In genomic region chr11:115685954-115686353, GRCm38 (mm10) we compare ENCODE assay signal across 22 mouse cellular contexts. TPM values are rescaled to one million over a fixed set of nuclear protein-coding genes. Genes with fewer than 3 reads are reported as not detected.
DNase-seq lines count a peak whose midpoint lies in the region; ATAC-seq and TF ChIP-seq lines count a peak whose summit lies in the region.
"Had no signal": no experiment of that assay in that cellular context is flagged by ENCODE, and none has a peak within 500 bp of the region (broad histone marks: within the 10 kb centered on the region; RNA-seq: fewer than 3 reads in every experiment).

No protein-coding gene starts in this region.

- H3K27me3 ChIP-seq in cerebellum, adult 2 months (ENCODE audit: control insufficient read depth, insufficient read depth, low read length) = 0 out of 2 replicates have a peak, but pooled peaks cover 2% of the 10 kb centered on the region
- H3K27me3 ChIP-seq in heart, embryonic 10.5 days (ENCODE audit: insufficient read depth, poor library complexity, severe bottlenecking) = no peaks in the 10 kb centered on the region
- H3K27me3 ChIP-seq in kidney, postnatal 0 days (ENCODE audit: insufficient read depth, low read length) = no peaks in the 10 kb centered on the region
- H3K27me3 ChIP-seq in kidney, embryonic 14.5 days (ENCODE audit: control insufficient read depth, insufficient read depth, low read length) = no peaks in the 10 kb centered on the region
- H3K27me3 ChIP-seq in embryonic facial prominence, embryonic 14.5 days (replicated peaks; ENCODE audit: control insufficient read depth, insufficient read depth, low read length) = no peaks in the 10 kb centered on the region
- H3K27me3 ChIP-seq: embryonic facial prominence, embryonic 15.5 days; limb, embryonic 15.5 days; megakaryocyte, embryonic 14.5 days had no signal

- no peak overlapping the region for H3K9ac ChIP-seq in kidney, postnatal 0 days (ENCODE audit: low read depth, low read length)
- no peak overlapping the region for H3K9ac ChIP-seq in kidney, embryonic 14.5 days (ENCODE audit: low read depth, low read length)
- no peak overlapping the region for H3K9ac ChIP-seq in embryonic facial prominence, embryonic 14.5 days (ENCODE audit: low read depth, low read length)
- H3K9ac ChIP-seq: embryonic facial prominence, embryonic 15.5 days; limb, embryonic 15.5 days had no signal

- H3K9me3 ChIP-seq in heart, embryonic 10.5 days = no peaks in the 10 kb centered on the region
- H3K9me3 ChIP-seq in kidney, postnatal 0 days (replicated peaks; ENCODE audit: low read length) = no peaks in the 10 kb centered on the region
- no peaks in the 10 kb centered on the region for H3K9me3 ChIP-seq in kidney, embryonic 14.5 days (ENCODE audit: control insufficient read depth, low read length)
- no peaks in the 10 kb centered on the region for H3K9me3 ChIP-seq in embryonic facial prominence, embryonic 14.5 days (ENCODE audit: control insufficient read depth, low read length)
- H3K9me3 ChIP-seq: embryonic facial prominence, embryonic 15.5 days; limb, embryonic 15.5 days had no signal

- 64% methylated on average over 7 of the region's 7 CpGs for WGBS in cerebellum, adult 2 months
- WGBS in heart, embryonic 10.5 days = 60% methylated on average over 7 of the region's 7 CpGs
- 68% methylated on average over 7 of the region's 7 CpGs for WGBS in kidney, postnatal 0 days
- WGBS in kidney, embryonic 14.5 days = 79% methylated on average over 7 of the region's 7 CpGs
- 73% methylated on average over 7 of the region's 7 CpGs for WGBS in embryonic facial prominence, embryonic 14.5 days

- no peak for TF ChIP-seq POLR2A in cerebellum, adult 2 months (IDR thresholded peaks at IDR 0.05; ENCODE audit: borderline replicate concordance, insufficient read depth, low read length)

- H3K27ac ChIP-seq in cerebellum, adult 2 months (ENCODE audit: insufficient read depth, low read length) = peak overlapping the region; percentile 43; the same call in 1 of the 2 replicates
- H3K27ac ChIP-seq in heart, embryonic 10.5 days = peak overlapping the region; percentile 69
- H3K27ac ChIP-seq in kidney, postnatal 0 days = no peak overlapping the region
- no peak overlapping the region for H3K27ac ChIP-seq in kidney, embryonic 14.5 days (ENCODE audit: low read depth, low read length)
- peak overlapping the region; percentile 44; the same call in 1 of the 2 replicates for H3K27ac ChIP-seq in embryonic facial prominence, embryonic 14.5 days (replicated peaks; ENCODE audit: low read depth, low read length)

- H3K4me3 ChIP-seq in cerebellum, adult 2 months (replicated peaks; ENCODE audit: insufficient read depth, low read depth, low read length) = no peak overlapping the region
- H3K4me3 ChIP-seq in heart, embryonic 10.5 days = peak overlapping the region; percentile 18; the same call in 1 of the 2 replicates
- no peak overlapping the region for H3K4me3 ChIP-seq in kidney, postnatal 0 days (replicated peaks; ENCODE audit: low read depth, low read length)
- H3K4me3 ChIP-seq in kidney, embryonic 14.5 days (ENCODE audit: low read length) = no peak overlapping the region
- no peak overlapping the region for H3K4me3 ChIP-seq in embryonic facial prominence, embryonic 14.5 days (ENCODE audit: low read depth, low read length)
- H3K4me3 ChIP-seq: embryonic facial prominence, embryonic 15.5 days; limb, embryonic 15.5 days; megakaryocyte, embryonic 14.5 days had no signal

- no peak for ATAC-seq in kidney, postnatal 0 days (replicated peaks; ENCODE audit: low FRiP score, low read depth)
- ATAC-seq in kidney, embryonic 14.5 days (ENCODE audit: low FRiP score, low TSS enrichment) = no peak
- ATAC-seq in embryonic facial prominence, embryonic 14.5 days (ENCODE audit: low read depth) = no peak
- ATAC-seq: activated CD4-positive, CD25-positive, alpha-beta regulatory T cell, adult 4 months; CD4-positive, CD25-positive, alpha-beta regulatory T cell, adult 4 months had no signal

- intact Hi-C loops in heart, postnatal 14 days (cut with DNase I) = no loop called here

- H3K36me3 ChIP-seq in heart, embryonic 10.5 days = peaks cover 59% of the 10 kb centered on the region
- 0 out of 2 replicates have a peak, but pooled peaks cover 5% of the 10 kb centered on the region for H3K36me3 ChIP-seq in kidney, postnatal 0 days (ENCODE audit: insufficient read depth, low read length)
- peaks cover 14% of the 10 kb centered on the region; the same call in 1 of the 2 replicates for H3K36me3 ChIP-seq in kidney, embryonic 14.5 days (ENCODE audit: control insufficient read depth, insufficient read depth, low read length)
- peaks cover 34% of the 10 kb centered on the region for H3K36me3 ChIP-seq in embryonic facial prominence, embryonic 14.5 days (ENCODE audit: control insufficient read depth, insufficient read depth, low read length)

- H3K4me1 ChIP-seq in cerebellum, adult 2 months (ENCODE audit: control insufficient read depth, insufficient read depth, low read length) = peaks cover 23% of the 10 kb centered on the region
- peaks cover 20% of the 10 kb centered on the region for H3K4me1 ChIP-seq in heart, embryonic 10.5 days
- H3K4me1 ChIP-seq in kidney, postnatal 0 days (replicated peaks; ENCODE audit: insufficient read depth, low read length) = no peaks in the 10 kb centered on the region
- no peaks in the 10 kb centered on the region for H3K4me1 ChIP-seq in kidney, embryonic 14.5 days (ENCODE audit: control insufficient read depth, insufficient read depth, low read length)
- H3K4me1 ChIP-seq in embryonic facial prominence, embryonic 14.5 days (ENCODE audit: control insufficient read depth, insufficient read depth, low read length) = peaks cover 12% of the 10 kb centered on the region; the same call in 1 of the 2 replicates

- DNase-seq in cerebellum, adult 2 months = no peak
- no peak for DNase-seq in cerebellum, postnatal 4 days (ENCODE audit: low spot score in 2 of 2)
- DNase-seq in heart, embryonic 10.5 days (ENCODE audit: low spot score) = no peak
- DNase-seq in heart, postnatal 14 days = no peak
- DNase-seq in kidney, postnatal 0 days (ENCODE audit: low spot score) = peak; percentile 42
- DNase-seq in embryonic facial prominence, embryonic 14.5 days (ENCODE audit: low spot score) = no peak
- no peak for DNase-seq in yolk sac, embryonic 10.5 days (ENCODE audit: low spot score)
- DNase-seq: adrenal gland, postnatal 10 days; cerebellum, adult 9-11 months; gastrocnemius, postnatal 10 days; kidney, adult 2 months; kidney, postnatal 4 days; lung, postnatal 14 days; midbrain, embryonic 14.5 days; spleen, adult 18-20 months; thymus, postnatal 25 days had no signal

- no peak overlapping the region for H3K4me2 ChIP-seq in kidney, postnatal 0 days (ENCODE audit: low read length)
- no peak overlapping the region for H3K4me2 ChIP-seq in kidney, embryonic 14.5 days (replicated peaks; ENCODE audit: low read depth, low read length)
- no peak overlapping the region for H3K4me2 ChIP-seq in embryonic facial prominence, embryonic 14.5 days (ENCODE audit: low read depth, low read length)
- H3K4me2 ChIP-seq: embryonic facial prominence, embryonic 15.5 days; limb, embryonic 15.5 days had no signal

- no peak for TF ChIP-seq CTCF in cerebellum, adult 2 months (IDR thresholded peaks at IDR 0.05; ENCODE audit: borderline replicate concordance, insufficient read depth, low read depth, low read length)
- no peak for TF ChIP-seq CTCF in kidney, postnatal 0 days (IDR thresholded peaks at IDR 0.05; ENCODE audit: low read depth)

RNA-seq across cellular contexts. Expression of gene Grb2, which starts 22.4 kb away (rescaled TPM):
- 132 and 149 TPM in 2 replicates for polyA plus RNA-seq in cerebellum, adult 2 months (2012; rRNA removed)
- 78.4 and 107 TPM in 2 replicates for polyA plus RNA-seq in heart, embryonic 10.5 days (2016; fragmentation: Nextera tagmentation; extraction: Ambion mirVana)
- 100 to 1,000 TPM; 113 to 120 TPM for total RNA-seq in heart, postnatal 14 days (2021)
- polyA plus RNA-seq in kidney, postnatal 0 days (2015; fragmentation: Nextera tagmentation; extraction: Ambion mirVana) = 69.9 and 72.8 TPM in 2 replicates
- 47.7 and 53.0 TPM in 2 replicates for polyA plus RNA-seq in kidney, embryonic 14.5 days (2014; fragmentation: Nextera tagmentation; extraction: Ambion mirVana)
- polyA plus RNA-seq in embryonic facial prominence, embryonic 14.5 days (2014; fragmentation: Nextera tagmentation; extraction: Ambion mirVana) = 66.7 TPM in 2 replicates

RNA-seq across cellular contexts. Expression of gene Slc25a19, which starts 57.9 kb away (rescaled TPM):
- 115 and 123 TPM in 2 replicates for polyA plus RNA-seq in cerebellum, adult 2 months (2012; rRNA removed)
- polyA plus RNA-seq in heart, embryonic 10.5 days (2016; fragmentation: Nextera tagmentation; extraction: Ambion mirVana) = 33.5 and 45.5 TPM in 2 replicates
- 10 to 100 TPM; 42.2 to 43.0 TPM for total RNA-seq in heart, postnatal 14 days (2021)
- polyA plus RNA-seq in kidney, postnatal 0 days (2015; fragmentation: Nextera tagmentation; extraction: Ambion mirVana) = 49.7 and 57.9 TPM in 2 replicates
- 35.3 and 40.8 TPM in 2 replicates for polyA plus RNA-seq in kidney, embryonic 14.5 days (2014; fragmentation: Nextera tagmentation; extraction: Ambion mirVana)
- polyA plus RNA-seq in embryonic facial prominence, embryonic 14.5 days (2014; fragmentation: Nextera tagmentation; extraction: Ambion mirVana) = 23.4 and 24.6 TPM in 2 replicates

Comparison
In these comparisons a context has a peak if more than half of its experiments do, and no peak if none do; other contexts are left out.
1. H3K27ac ChIP-seq: peak in cerebellum, adult 2 months (single experiment), heart, embryonic 10.5 days (single experiment) and embryonic facial prominence, embryonic 14.5 days (single experiment); none in kidney, postnatal 0 days (single experiment) and kidney, embryonic 14.5 days (single experiment).